Mouse (Mus musculus) c-Kit-positive CD71-positive TER-119-positive erythroid progenitor cells, embryonic 14.5 days (primary cell): Measurements from ENCODE around the gene Acrbp.
"Not testable (repeated sequence)": the region's sequence is repeated elsewhere in the genome, so short reads cannot be mapped to it uniquely, and the experiment has no call there.

ENCODE experiments used
- DNase-seq: peaks from one replicate; pipeline ENCODE4 v3.0.0-alpha.2; 2013; ENCODE audit warnings: low spot score

The Acrbp gene

GRCm38 (mm10) chr6:125049678-125050077 is at the start of gene Acrbp:
Gene Acrbp, plus strand, starts transcription at chr6:125049689.
- DNase-seq = no peak

DNA sequence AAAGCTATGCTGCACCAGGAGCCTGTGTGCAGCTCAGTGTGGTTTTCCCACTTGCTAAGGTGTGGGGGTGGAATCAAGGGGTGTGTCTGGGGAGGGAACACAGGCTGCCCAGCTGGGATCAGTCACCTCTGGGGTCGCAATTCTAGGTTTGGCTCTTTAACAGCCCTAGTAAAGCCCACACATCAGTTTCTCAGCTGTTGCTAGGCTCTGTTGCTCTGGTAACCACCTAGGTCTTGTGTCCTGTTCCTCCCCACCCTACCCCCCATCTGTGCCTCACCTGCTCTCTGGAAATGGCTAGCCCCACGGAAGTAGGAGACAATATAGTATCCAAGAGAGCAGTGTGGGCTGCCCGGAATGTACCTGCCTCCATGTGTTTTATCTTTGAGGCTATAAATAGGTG is 45.8 kb upstream of the Acrbp start:
- no peak for DNase-seq

DNA sequence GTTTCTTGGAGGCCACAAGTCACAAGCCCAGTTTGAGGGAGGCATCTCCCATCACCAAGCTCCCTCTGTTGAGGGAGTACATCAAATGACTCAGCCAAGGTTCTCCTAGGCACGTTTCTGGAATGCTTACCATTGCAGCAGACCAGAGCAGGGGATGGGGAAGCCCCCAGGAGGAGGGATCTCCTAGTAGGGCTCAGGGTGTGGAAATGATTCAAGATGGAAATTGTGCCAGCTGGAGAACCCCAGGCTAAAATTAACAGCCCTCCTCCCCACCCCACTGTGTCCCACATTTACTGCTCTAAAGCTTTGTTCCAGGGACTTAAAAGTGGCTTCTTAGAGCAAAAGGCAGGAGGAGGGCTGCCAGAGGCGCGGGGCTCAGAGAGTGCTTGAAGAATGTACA is 44.4 kb upstream of the Acrbp start:
- no peak for DNase-seq

DNA sequence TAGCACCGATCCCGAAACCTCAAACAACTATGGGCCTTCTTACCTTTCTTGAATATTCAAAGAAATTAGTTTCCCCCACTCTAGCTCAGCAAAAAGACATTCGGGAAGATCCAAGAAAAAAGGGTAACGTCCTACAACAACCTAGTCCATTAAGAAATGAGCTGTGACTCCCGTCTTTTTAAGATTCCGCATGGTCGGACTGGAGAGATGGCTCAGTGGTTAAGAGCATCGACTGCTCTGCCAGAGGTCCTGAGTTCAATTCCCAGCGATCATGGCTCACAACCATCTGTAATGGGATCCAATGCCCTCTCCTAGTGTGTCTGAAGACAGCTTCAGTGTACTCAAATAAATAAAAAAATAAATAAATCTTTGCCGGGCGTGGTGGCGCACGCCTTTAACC is 41.4 kb upstream of the Acrbp start:
- no peak for DNase-seq

DNA sequence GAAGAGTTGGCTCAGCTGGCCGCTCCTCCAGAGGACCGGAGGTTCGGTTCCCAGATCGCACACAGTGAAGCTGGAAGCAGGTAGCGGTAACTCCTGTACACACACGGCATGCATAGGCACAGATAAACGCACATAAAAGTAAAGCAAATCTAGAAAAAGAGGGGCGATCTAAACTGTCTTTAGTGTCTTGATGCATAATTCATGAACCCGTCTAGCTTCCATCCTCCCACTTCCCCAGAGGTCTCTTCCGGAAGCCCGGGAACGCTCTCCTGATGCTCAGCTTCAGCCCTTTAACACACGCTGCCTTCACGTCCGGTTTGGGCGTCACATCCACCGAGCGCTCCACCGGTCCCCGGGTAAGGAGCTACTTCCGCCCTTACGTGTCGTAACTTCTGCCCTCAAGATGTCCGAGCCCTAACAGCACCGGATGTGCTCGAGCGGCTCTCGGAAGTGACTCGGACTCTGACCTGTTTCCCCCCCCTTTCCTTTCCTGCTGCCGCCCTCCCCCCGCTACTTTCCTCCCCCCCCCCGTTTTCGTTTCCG is 40.8 kb upstream of the Acrbp start:
- DNase-seq = peak; percentile 95

GRCm38 (mm10) chr6:125009129-125009180 is 40.5 kb upstream of the Acrbp start, which contains the start of gene Zfp384:
Gene Zfp384, plus strand, starts transcription at chr6:125009145.
- DNase-seq = no peak

GRCm38 (mm10) chr6:125009181-125010073 is 40.1 kb upstream of the Acrbp start:
- DNase-seq = peak; percentile 36

GRCm38 (mm10) chr6:125017682-125018081 is 31.8 kb upstream of the Acrbp start:
- peak; percentile 67 for DNase-seq

- DNase-seq = peak; percentile 45
These were observed 19.0 kb upstream of the Acrbp start for GRCm38 (mm10) chr6:125030532-125030931.

GRCm38 (mm10) chr6:125031604-125032003 is 17.9 kb upstream of the Acrbp start:
- no peak for DNase-seq

GRCm38 (mm10) chr6:125038666-125039065 is 10.8 kb upstream of the Acrbp start:
- DNase-seq = no peak

DNA sequence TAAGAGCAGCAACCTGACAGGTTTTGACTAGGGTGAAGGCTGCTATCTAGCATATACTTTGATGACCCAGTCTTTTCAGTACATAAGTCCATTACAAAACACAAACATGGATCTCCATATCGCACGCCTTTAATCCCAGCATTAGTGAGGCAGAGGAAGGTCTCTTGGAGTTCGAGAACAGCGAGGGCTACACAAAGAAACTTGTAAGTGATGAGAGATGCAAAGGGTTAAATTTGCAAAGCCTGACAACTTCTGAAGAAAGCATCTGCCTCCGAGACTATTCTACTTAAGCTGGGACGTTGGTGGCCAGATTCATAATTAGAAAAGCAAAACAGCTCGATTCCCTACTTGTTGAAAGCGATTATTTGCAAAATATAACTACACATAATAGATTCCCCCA is 10.4 kb upstream of the Acrbp start:
- no peak for DNase-seq

- peak; percentile 95 for DNase-seq
These were observed 9.8 kb upstream of the Acrbp start, which contains the start of gene Ing4 for GRCm38 (mm10) chr6:125039533-125040153. Gene Ing4, plus strand, starts transcription at chr6:125039760.

GRCm38 (mm10) chr6:125040221-125040620 is 9.3 kb upstream of the Acrbp start:
- no peak for DNase-seq

DNA sequence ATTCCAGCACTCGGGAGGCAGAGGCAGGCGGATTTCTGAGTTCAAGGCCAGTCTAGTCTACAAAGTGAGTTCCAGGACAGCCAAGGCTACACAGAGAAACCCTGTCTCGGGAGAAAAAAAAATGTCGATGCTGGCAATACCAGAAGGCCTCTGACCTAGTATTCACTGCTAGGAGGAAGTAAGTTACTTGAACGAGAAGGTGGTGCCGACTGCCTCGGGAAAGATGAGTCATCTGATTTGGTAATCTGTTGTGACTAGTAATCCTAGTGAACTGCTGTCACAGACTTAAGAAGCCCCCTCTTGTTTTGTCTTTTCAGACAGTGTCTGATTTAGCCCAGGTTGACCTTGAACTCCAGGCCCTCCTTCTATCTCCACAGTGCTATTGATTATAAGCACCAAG is 8.4 kb upstream of the Acrbp start:
- no peak for DNase-seq

GRCm38 (mm10) chr6:125042081-125042480 is 7.4 kb upstream of the Acrbp start:
- DNase-seq = peak; percentile 47

DNA sequence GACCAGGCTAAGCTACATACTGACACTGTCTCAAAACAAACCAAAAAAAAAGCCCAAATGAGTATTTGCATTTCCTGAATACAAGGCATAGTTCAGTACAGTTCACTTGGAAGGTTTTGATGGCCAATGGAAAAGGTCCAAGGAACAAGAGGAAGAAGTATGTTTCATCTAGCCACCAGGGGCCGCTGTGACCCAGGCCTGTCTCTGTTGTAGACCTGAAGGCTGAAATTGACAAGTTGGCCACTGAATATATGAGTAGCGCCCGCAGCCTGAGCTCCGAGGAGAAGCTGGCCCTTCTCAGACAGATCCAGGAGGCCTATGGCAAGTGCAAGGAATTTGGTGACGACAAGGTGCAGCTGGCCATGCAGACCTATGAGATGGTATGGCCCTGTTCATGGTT is 2.8 kb upstream of the Acrbp start:
- peak; percentile 76 for DNase-seq

GRCm38 (mm10) chr6:125051237-125051636 is 1.7 kb downstream of the Acrbp start:
- no peak for DNase-seq

GRCm38 (mm10) chr6:125061493-125061892 is 12.0 kb downstream of the Acrbp start:
- no peak for DNase-seq

DNA sequence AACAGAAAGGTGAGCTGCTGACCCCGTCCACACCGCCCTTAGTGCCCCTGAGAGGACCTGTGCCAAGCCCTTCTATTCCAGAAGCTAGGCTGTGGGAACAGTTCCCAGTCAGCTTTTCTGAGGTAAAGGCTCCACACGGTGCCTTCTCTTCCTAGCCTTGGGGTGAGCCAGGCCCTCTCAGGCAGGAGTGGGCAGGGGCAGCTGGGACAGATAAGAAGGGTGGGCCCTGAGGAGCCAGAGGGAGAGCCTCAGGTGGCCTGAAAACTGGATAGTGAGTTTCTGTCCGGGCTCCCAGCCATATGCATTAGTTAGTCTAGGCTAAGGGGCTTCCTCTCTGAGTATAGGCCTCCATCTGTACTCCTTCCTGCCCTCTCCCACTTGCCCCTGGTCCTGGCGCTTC is 13.0 kb downstream of the Acrbp start:
- DNase-seq = no peak

DNA sequence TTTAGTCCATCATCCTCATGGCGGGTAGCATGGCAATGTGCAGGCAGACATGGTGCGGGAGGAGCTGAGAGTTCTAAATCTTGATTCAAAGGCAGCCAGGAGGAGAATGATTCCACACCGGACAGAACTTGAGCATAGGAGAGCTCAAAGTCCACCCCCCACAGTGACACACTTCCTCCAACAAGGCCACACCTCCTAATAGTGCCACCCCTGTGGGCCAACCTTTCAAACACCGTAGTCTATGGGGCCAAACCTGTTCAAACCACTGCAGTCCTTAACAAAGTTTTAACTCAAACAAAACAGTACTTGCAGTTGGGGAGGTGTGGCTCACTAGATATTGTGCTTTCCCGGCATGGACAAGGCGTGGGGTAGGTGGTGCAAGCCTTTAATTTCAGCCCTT is 14.4 kb downstream of the Acrbp start:
- no peak for DNase-seq

DNA sequence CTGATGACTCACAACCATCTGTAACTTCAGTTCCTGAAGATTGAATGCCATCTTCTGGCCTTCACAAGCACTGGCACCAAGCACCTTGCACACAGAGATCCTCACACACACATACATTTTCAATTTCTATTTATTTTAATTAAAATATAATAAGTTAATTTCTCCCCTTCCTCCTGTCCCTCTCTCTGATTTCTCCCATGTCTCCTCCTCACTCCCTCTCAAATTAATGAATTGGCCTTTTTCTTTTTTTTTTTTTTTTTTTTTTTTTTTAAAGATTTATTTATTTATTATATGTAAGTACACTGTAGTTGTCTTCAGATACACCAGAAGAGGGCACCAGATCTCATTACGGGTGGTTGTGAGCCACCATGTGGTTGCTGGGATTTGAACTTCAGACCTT is 15.7 kb downstream of the Acrbp start:
- DNase-seq = not testable (repeated sequence)

GRCm38 (mm10) chr6:125067571-125067995 is 18.1 kb downstream of the Acrbp start, which contains the start of gene Lpar5:
Gene Lpar5, plus strand, starts transcription at chr6:125067920.
- peak; percentile 44 for DNase-seq
